ENCODE assay signal across 19 mouse cellular contexts in genomic region chr2:179530436-179531040, GRCm38 (mm10).
A peak's percentile ranks its signal among the peaks of the same experiment; 100 is the strongest.
DNase-seq lines count a peak whose midpoint lies in the region; ATAC-seq lines count a peak whose summit lies in the region.
"Had no signal": no experiment of that assay in that cellular context is flagged by ENCODE, and none has a peak within 500 bp of the region (broad histone marks: within the 10 kb centered on the region; RNA-seq: fewer than 3 reads in every experiment).

No protein-coding gene starts in this region.

- no peak for ATAC-seq in midbrain, embryonic 11.5 days (ENCODE audit: low FRiP score)
- ATAC-seq: activated CD4-positive, CD25-positive, alpha-beta regulatory T cell, adult 4 months; intestine, embryonic 15.5 days; lung, postnatal 0 days; Patski had no signal

- no peaks in the 10 kb centered on the region for H3K4me1 ChIP-seq in midbrain, embryonic 11.5 days (ENCODE audit: control insufficient read depth, insufficient read depth, low read length)
- H3K4me1 ChIP-seq in midbrain, embryonic 10.5 days = peaks cover 32% of the 10 kb centered on the region
- H3K4me1 ChIP-seq: intestine, embryonic 15.5 days had no signal

- H3K4me3 ChIP-seq in midbrain, embryonic 11.5 days (ENCODE audit: low read depth, low read length) = no peak overlapping the region
- no peak overlapping the region for H3K4me3 ChIP-seq in midbrain, embryonic 10.5 days
- H3K4me3 ChIP-seq: hindbrain, embryonic 12.5 days; intestine, embryonic 15.5 days; limb, embryonic 12.5 days had no signal

- no peak overlapping the region for H3K4me2 ChIP-seq in midbrain, embryonic 11.5 days
- H3K4me2 ChIP-seq: hindbrain, embryonic 12.5 days; intestine, embryonic 15.5 days; limb, embryonic 12.5 days had no signal

- H3K27ac ChIP-seq in midbrain, embryonic 11.5 days (ENCODE audit: low read depth, low read length) = no peak overlapping the region
- H3K27ac ChIP-seq in midbrain, embryonic 10.5 days (replicated peaks) = no peak overlapping the region
- H3K27ac ChIP-seq: hindbrain, embryonic 12.5 days; intestine, embryonic 15.5 days; limb, embryonic 12.5 days; liver, embryonic 14.5 days had no signal

- no peak overlapping the region for H3K9ac ChIP-seq in midbrain, embryonic 11.5 days (ENCODE audit: low read length)
- H3K9ac ChIP-seq: hindbrain, embryonic 12.5 days; intestine, embryonic 15.5 days; limb, embryonic 12.5 days; liver, embryonic 14.5 days had no signal

- H3K27me3 ChIP-seq in midbrain, embryonic 11.5 days (ENCODE audit: control insufficient read depth, insufficient read depth, low read length) = no peaks in the 10 kb centered on the region
- peaks cover 35% of the 10 kb centered on the region for H3K27me3 ChIP-seq in midbrain, embryonic 10.5 days (ENCODE audit: low read depth, poor library complexity, severe bottlenecking)
- H3K27me3 ChIP-seq: intestine, embryonic 15.5 days; Patski had no signal

- peak; percentile 62 for DNase-seq in midbrain, embryonic 11.5 days (ENCODE audit: low spot score, missing footprints)
- DNase-seq in midbrain, embryonic 10.5 days (ENCODE audit: low spot score) = no peak
- peak; percentile 76 for DNase-seq in cerebellum, adult 11-12 months
- DNase-seq in cerebellum, postnatal 25 days = peak; percentile 80 to 84
- DNase-seq in thymus, postnatal 10 days (ENCODE audit: low spot score in 2 of 2) = no peak
- DNase-seq in gastrocnemius, postnatal 25 days = no peak
- DNase-seq in thymus, postnatal 14 days = no peak
- DNase-seq: adrenal gland, postnatal 25 days; embryo, embryonic 11 days; gastrocnemius, postnatal 14 days; right cerebral cortex, postnatal 14 days; thymus, postnatal 4 days had no signal

- no peaks in the 10 kb centered on the region for H3K9me3 ChIP-seq in midbrain, embryonic 11.5 days (ENCODE audit: control insufficient read depth, low read length)
- no peaks in the 10 kb centered on the region for H3K9me3 ChIP-seq in midbrain, embryonic 10.5 days (replicated peaks)
- H3K9me3 ChIP-seq: hindbrain, embryonic 12.5 days; intestine, embryonic 15.5 days; limb, embryonic 12.5 days had no signal

- WGBS in midbrain, embryonic 11.5 days = 85% methylated on average over 7 of the region's 7 CpGs
- 86% methylated on average over 7 of the region's 7 CpGs for WGBS in midbrain, embryonic 10.5 days

- H3K36me3 ChIP-seq in midbrain, embryonic 11.5 days (ENCODE audit: control insufficient read depth, insufficient read depth, low read length) = no peaks in the 10 kb centered on the region
- H3K36me3 ChIP-seq in midbrain, embryonic 10.5 days = no peaks in the 10 kb centered on the region
- H3K36me3 ChIP-seq: hindbrain, embryonic 12.5 days; intestine, embryonic 15.5 days; limb, embryonic 12.5 days had no signal

Comparison
In these comparisons a context has a peak if more than half of its experiments do, and no peak if none do; other contexts are left out.
1. DNase-seq: peak in midbrain, embryonic 11.5 days (single experiment), cerebellum, adult 11-12 months (single experiment) and cerebellum, postnatal 25 days (2 of 2); none in midbrain, embryonic 10.5 days (single experiment), thymus, postnatal 10 days (0 of 2), gastrocnemius, postnatal 25 days (single experiment) and thymus, postnatal 14 days (single experiment).